Mouse (Mus musculus): ENCODE measurements around the gene Ifngr2.

DNA sequence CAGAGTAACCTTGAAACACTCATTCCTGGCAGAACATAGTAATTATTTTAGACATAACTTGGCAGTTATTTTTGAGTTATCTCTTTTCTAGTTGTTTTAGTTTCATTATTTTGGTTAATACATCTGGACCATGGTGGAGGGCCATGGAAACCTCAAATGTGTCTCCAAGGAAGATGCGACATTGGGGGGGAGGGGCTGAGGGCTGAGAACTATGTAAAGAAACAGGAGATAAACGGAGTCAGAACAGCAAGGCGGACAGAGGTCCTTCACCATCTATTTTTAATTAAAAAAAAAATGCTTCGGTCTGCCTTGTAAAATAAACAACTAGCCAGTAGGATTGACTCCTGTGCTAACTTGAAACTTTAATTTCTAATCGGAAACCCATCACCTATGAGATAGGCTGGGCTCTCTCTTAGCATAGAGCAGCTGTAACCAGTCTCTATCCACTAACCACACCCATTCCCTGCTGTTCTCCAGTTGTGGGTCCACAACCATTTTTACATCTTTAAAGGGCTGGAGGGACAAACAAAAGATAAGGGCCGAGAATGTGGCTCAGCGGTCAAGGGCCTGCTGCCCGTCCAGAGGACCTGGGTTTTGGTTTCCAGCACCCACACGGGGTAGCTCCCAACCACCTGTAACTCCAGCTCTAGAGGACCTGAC, 18.6 kb downstream of the Ifngr2 start:
- TF ChIP-seq CTCF (IDR thresholded peaks at IDR 0.05; ENCODE audit: borderline replicate concordance, extremely low read depth, insufficient read depth, insufficient read length) (no peak), POLR2A (IDR thresholded peaks at IDR 0.05; ENCODE audit: borderline replicate concordance, extremely low read depth, insufficient read depth, insufficient read length, poor library complexity, severe bottlenecking) (no peak)
